Mouse (Mus musculus) liver, embryonic 11.5 days (tissue): ENCODE results near the gene Mast1. TPM values are rescaled to one million over a fixed set of nuclear protein-coding genes. Genes with fewer than 3 reads are reported as not detected.

Source experiments
- ATAC-seq: fragments of 200-750 bp; cut with Nextera tagmentation; replicated peaks from 2 replicates; pipeline ENCODE4 v1.8.0; 2017; ENCODE audit warnings: moderate number of reproducible peaks, mild to moderate bottlenecking, moderate TSS enrichment, moderate library complexity; ENCODE audit not compliant: low FRiP score
- DNase-seq: peaks from one replicate; pipeline ENCODE4 v3.0.0-alpha.2; 2017; ENCODE audit warnings: low spot score
- H3K27ac ChIP-seq: fragments of 300-500 bp; sonication (generic); 2 replicates; pipeline ENCODE4 v1.5.1; 2014; ENCODE audit warnings: mild to moderate bottlenecking, low read depth, low read length, control low read depth
- H3K27me3 ChIP-seq: fragments of 300-500 bp; sonication (generic); replicated peaks from 2 replicates; pipeline ENCODE4 v1.6.1; 2014; ENCODE audit warnings: low read length, mixed read lengths; ENCODE audit not compliant: control insufficient read depth, insufficient read depth
- H3K36me3 ChIP-seq: fragments of 300-500 bp; sonication (generic); 2 replicates; pipeline ENCODE4 v1.6.1; 2014; ENCODE audit warnings: mild to moderate bottlenecking, low read length, moderate library complexity, mixed read lengths; ENCODE audit not compliant: control insufficient read depth, insufficient read depth
- H3K4me1 ChIP-seq: fragments of 300-500 bp; sonication (generic); replicated peaks from 2 replicates; pipeline ENCODE4 v1.6.1; 2014; ENCODE audit warnings: low read length, mixed read lengths; ENCODE audit not compliant: control insufficient read depth, insufficient read depth
- H3K4me2 ChIP-seq: fragments of 300-500 bp; sonication (generic); 2 replicates; pipeline ENCODE4 v1.6.1; 2014; ENCODE audit warnings: mild to moderate bottlenecking, control low read depth, moderate library complexity
- H3K4me3 ChIP-seq: fragments of 300-500 bp; sonication (generic); 2 replicates; pipeline ENCODE4 v1.5.1; 2014; ENCODE audit warnings: low read depth, low read length, control low read depth
- H3K9ac ChIP-seq: fragments of 300-500 bp; sonication (generic); 2 replicates; pipeline ENCODE4 v1.6.1; 2014; ENCODE audit warnings: low read depth, low read length, control low read depth
- H3K9me3 ChIP-seq: fragments of 300-500 bp; sonication (generic); 2 replicates; pipeline ENCODE4 v1.6.1; 2016; ENCODE audit warnings: low read length, inconsistent platforms, mixed read lengths; ENCODE audit not compliant: control insufficient read depth
- WGBS: fragments of 180-500 bp; shearing (Covaris S2); extraction: QIAGEN DNeasy Blood & Tissue Kit; methylation state at CpG from one replicate; pipeline ENCODE4 v1.1.7; 2014; 5-methylcytosine and 5-hydroxymethylcytosine counted together
- polyA plus RNA-seq: library from polyadenylated mRNA; unstranded; fragments of >200 nt; fragmentation: Nextera tagmentation; extraction: Ambion mirVana; gene quantifications from 2 replicates; pipeline ENCODE4 v1.2.1, GENCODE M21; 2014

Gene Mast1
- polyA plus RNA-seq, 1 experiment from 2014 or later = 0.29 TPM

DNA sequence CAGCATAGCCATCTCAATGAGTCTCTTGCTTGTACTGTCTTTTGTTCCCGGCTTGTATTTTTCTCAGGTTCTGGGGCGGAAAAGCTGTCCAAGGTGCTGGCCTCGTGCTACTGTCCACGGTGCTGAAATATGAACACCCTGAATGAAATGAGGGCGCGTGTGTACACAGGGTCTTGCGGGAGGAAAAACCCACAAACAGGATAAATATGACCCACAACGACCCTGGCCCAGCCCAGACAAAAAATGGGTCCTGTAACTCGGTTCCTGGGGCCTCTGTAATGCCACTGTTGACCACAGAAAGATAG, 10.0 kb upstream of the Mast1 start:
- no peaks in the 10 kb centered on the region for H3K9me3 ChIP-seq
- 12% methylated on average over 9 of the region's 9 CpGs for WGBS
- no peak overlapping the region for H3K4me3 ChIP-seq
- no peak overlapping the region for H3K4me2 ChIP-seq
- H3K36me3 ChIP-seq = no peaks in the 10 kb centered on the region
- H3K4me1 ChIP-seq = peaks cover 13% of the 10 kb centered on the region
- DNase-seq (peak; percentile 74), ATAC-seq (no peak)
- H3K27me3 ChIP-seq = peaks cover 78% of the 10 kb centered on the region
- no peak overlapping the region for H3K27ac ChIP-seq
- no peak overlapping the region for H3K9ac ChIP-seq

DNA sequence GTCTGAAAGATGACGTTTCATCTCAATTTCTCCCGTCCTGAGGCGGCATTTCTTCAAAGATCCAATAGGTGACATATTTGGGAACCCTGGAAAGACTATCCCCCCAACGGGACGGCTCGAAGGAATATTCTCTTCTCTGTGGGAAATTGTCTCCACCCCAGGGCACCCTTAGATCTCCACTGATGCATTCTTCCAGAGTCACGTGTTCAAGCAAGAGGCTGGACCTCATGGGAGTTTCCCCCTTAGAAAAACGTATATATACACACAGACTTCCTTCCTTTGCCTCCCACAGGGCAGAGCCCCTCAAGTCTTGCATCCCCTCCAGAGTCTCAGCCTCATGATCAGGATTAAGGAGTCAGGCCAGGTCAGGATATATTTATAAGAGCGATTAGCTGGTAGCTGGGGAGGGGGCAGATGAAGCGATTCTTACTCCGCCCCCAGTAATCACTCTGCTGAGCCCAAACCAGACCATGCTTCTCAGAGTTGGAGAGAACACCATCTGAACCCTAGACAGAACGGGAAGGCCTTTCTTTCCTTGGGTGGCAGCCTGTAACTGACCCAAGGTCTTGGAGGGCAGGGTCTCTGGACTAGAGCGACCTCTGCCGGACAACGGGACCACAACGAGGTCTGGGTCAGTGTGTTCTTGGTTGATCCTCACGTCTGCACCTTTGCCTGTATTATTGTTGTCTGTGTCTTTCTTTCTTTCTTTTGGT, 9.5 kb upstream of the Mast1 start, which contains the start of gene Rtbdn:
Gene Rtbdn (plus strand): TSS at position 464 of the 713 bp plus-strand sequence.
- peaks cover 74% of the 10 kb centered on the region for H3K27me3 ChIP-seq
- ATAC-seq (no peak), DNase-seq (no peak)
- peak within 1 kb of the TSS; percentile 70 for H3K4me2 ChIP-seq
- 11% methylated on average over 17 of the region's 17 CpGs for WGBS
- no peak within 1 kb of the TSS for H3K27ac ChIP-seq
- peaks cover 13% of the 10 kb centered on the region for H3K4me1 ChIP-seq
- peak within 1 kb of the TSS; percentile 47 for H3K4me3 ChIP-seq
- H3K9me3 ChIP-seq = no peaks in the 10 kb centered on the region
- no peak within 1 kb of the TSS for H3K9ac ChIP-seq
- no peaks in the 10 kb centered on the region for H3K36me3 ChIP-seq

GRCm38 (mm10) chr8:84945633-84946527, 8.7 kb upstream of the Mast1 start:
- peak overlapping the region; percentile 47 for H3K4me3 ChIP-seq
- no peaks in the 10 kb centered on the region for H3K9me3 ChIP-seq
- H3K9ac ChIP-seq = no peak overlapping the region
- DNase-seq (no peak), ATAC-seq (0 out of 2 replicates have a peak, but pooled peaks have one; percentile 5)
- H3K4me1 ChIP-seq = peaks cover 13% of the 10 kb centered on the region
- H3K4me2 ChIP-seq = peak overlapping the region; percentile 70
- H3K27ac ChIP-seq = no peak overlapping the region
- 2% methylated on average over 62 of the region's 67 CpGs for WGBS
- H3K27me3 ChIP-seq = peaks cover 70% of the 10 kb centered on the region
- H3K36me3 ChIP-seq = no peaks in the 10 kb centered on the region

- DNase-seq (no peak), ATAC-seq (peak; percentile 17; the same call in 1 of the 2 replicates)
- no peaks in the 10 kb centered on the region for H3K9me3 ChIP-seq
- no peak overlapping the region for H3K9ac ChIP-seq
- H3K4me2 ChIP-seq = peak overlapping the region; percentile 30; the same call in 1 of the 2 replicates
- H3K27me3 ChIP-seq = peaks cover 64% of the 10 kb centered on the region
- H3K27ac ChIP-seq = no peak overlapping the region
- H3K36me3 ChIP-seq = no peaks in the 10 kb centered on the region
- WGBS = 11% methylated on average over 11 of the region's 11 CpGs
- peak overlapping the region; percentile 47; the same call in 1 of the 2 replicates for H3K4me3 ChIP-seq
- peaks cover 13% of the 10 kb centered on the region for H3K4me1 ChIP-seq
Observed at GRCm38 (mm10) chr8:84945235-84945632, 8.1 kb upstream of the Mast1 start.

DNA sequence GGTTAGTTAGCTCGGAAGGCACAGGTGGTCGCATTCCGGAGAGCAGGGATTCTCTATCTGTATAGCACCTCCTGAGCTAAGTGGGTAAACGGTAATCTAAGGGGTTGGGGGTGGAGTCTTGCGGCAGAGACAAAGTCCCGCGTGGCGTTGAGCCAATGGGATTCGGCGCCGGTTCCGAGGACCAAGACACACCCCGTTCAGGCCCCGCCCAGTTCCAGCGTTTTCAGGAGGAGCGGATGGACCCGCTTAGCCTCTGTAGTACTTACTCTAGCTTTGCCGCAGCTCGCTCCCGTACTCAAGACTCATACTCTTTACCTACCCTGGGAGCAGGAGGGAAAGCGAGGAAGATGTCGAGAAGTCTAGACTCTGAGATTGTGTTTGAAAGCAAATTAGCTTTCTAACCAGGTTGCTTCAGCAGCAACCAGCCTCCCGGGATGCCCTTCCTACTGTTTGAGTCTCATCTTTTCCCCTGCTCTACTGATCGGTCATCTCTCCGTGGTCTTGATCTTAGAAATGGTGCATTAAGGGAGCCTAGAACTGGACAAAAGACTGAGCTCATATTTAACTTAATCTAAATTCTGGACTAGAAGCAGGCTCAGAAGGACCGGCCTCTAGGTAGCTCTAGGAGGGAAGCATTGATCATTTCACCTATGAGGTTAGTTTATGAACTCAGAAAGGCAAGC, 7.5 kb upstream of the Mast1 start:
- Histone ChIP-seq H3K27ac (no peak overlapping the region), H3K36me3 (no peaks in the 10 kb centered on the region), H3K4me1 (peaks cover 13% of the 10 kb centered on the region), H3K4me3 (peak overlapping the region; percentile 18; the same call in 1 of the 2 replicates), H3K27me3 (peaks cover 58% of the 10 kb centered on the region), H3K9me3 (no peaks in the 10 kb centered on the region), H3K9ac (no peak overlapping the region), H3K4me2 (peak overlapping the region; percentile 30)
- peak; percentile 84 for ATAC-seq
- WGBS = 4% methylated on average over 26 of the region's 26 CpGs
- DNase-seq = peak; percentile 72

DNA sequence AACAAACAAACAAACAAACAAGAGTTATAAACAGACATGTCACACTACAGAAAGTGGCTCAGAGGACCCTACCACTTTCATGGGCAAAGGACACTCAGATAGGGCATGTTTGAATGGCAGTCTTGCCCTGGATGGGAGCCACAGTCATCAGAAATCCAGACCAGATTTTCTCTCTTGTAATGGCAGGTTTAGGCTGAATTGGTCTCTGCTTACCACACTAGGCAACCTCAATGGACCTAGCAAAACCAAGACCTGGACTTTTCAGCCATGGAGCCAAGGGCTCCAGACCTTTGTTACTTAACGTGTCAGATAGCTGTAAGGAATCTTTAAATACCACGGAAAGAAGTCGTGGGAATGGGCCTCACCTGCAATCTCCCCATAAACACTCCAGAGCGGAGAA, 6.5 kb upstream of the Mast1 start:
- no peak overlapping the region for H3K9ac ChIP-seq
- H3K36me3 ChIP-seq = no peaks in the 10 kb centered on the region
- no peak overlapping the region for H3K27ac ChIP-seq
- H3K4me3 ChIP-seq = no peak overlapping the region
- WGBS = 23% methylated on average over 4 of the region's 4 CpGs
- DNase-seq (no peak), ATAC-seq (no peak)
- H3K4me2 ChIP-seq = no peak overlapping the region
- peaks cover 13% of the 10 kb centered on the region for H3K4me1 ChIP-seq
- no peaks in the 10 kb centered on the region for H3K9me3 ChIP-seq
- peaks cover 55% of the 10 kb centered on the region for H3K27me3 ChIP-seq

GRCm38 (mm10) chr8:84937620-84938485, 694 bp upstream of the Mast1 start:
- 59% methylated on average over 13 of the region's 13 CpGs for WGBS
- H3K4me3 ChIP-seq = peak overlapping the region; percentile 47
- H3K4me2 ChIP-seq = peak overlapping the region; percentile 73

More at GRCm38 (mm10) chr8:84937620-84938485, 694 bp upstream of the Mast1 start:
- H3K27me3 ChIP-seq = peaks cover 48% of the 10 kb centered on the region
- H3K9me3 ChIP-seq = no peaks in the 10 kb centered on the region
- no peak for ATAC-seq
- peaks cover 18% of the 10 kb centered on the region for H3K4me1 ChIP-seq
- H3K36me3 ChIP-seq = no peaks in the 10 kb centered on the region
- no peak overlapping the region for H3K27ac ChIP-seq
- DNase-seq = no peak
- no peak overlapping the region for H3K9ac ChIP-seq
